Mouse (Mus musculus) kidney, adult 2 months (tissue): ENCODE measurements around the gene Cacna1a.

ENCODE experiments used
- CTCF ChIP-seq: fragments of 200-500 bp; conservative IDR thresholded peaks from 2 replicates; pipeline ENCODE4 v1.5.1; 2011; ENCODE audit warnings: low read depth, mild to moderate bottlenecking, control low read depth, low read length, moderate library complexity, mixed read lengths; ENCODE audit not compliant: insufficient read depth, insufficient read length
- POLR2A ChIP-seq: fragments of 200-500 bp; IDR thresholded peaks from one replicate; pipeline ENCODE4 v1.6.1; 2011; ENCODE audit warnings: low read depth, low read length, control low read depth

- no peak for TF ChIP-seq CTCF
- TF ChIP-seq POLR2A: no peak
Observed at GRCm38 (mm10) chr8:84630145-84630544, 241.9 kb downstream of the Cacna1a start.
